Mouse (Mus musculus): ENCODE data around the gene Cdh24. TPM values are rescaled to one million over a fixed set of nuclear protein-coding genes. Genes with fewer than 3 reads are reported as not detected.
"Not testable (repeated sequence)": the region's sequence is repeated elsewhere in the genome, so short reads cannot be mapped to it uniquely, and the experiment has no call there.

The Cdh24 gene
- polyA plus RNA-seq, 1 experiment: 138 TPM

GRCm38 (mm10) chr14:54616226-54616825 lies 24.8 kb downstream of the Cdh24 start:
- peaks cover 9% of the 10 kb centered on the region for H3K4me1 ChIP-seq (replicated peaks; ENCODE audit: control insufficient read depth, insufficient read depth, low read length)
- WGBS: 98% methylated on average over 16 of the region's 16 CpGs
- no peak overlapping the region for H3K4me3 ChIP-seq (ENCODE audit: control insufficient read depth, insufficient read depth, low read length)
- no peak overlapping the region for H3K27ac ChIP-seq (ENCODE audit: control insufficient read depth, insufficient read depth, low read length)
- no peak for TF ChIP-seq CTCF (IDR thresholded peaks at IDR 0.05; ENCODE audit: borderline replicate concordance, control insufficient read depth, extremely low read depth, insufficient read depth, low read length, poor library complexity)
- H3K27me3 ChIP-seq (ENCODE audit: control insufficient read depth, insufficient read depth, low read length): no peaks in the 10 kb centered on the region
- peaks cover 12% of the 10 kb centered on the region for H3K36me3 ChIP-seq (ENCODE audit: control insufficient read depth, insufficient read depth, low read length)
- no peak for DNase-seq

GRCm38 (mm10) chr14:54614130-54614529 lies 27.0 kb downstream of the Cdh24 start:
- H3K36me3 ChIP-seq (ENCODE audit: control insufficient read depth, insufficient read depth, low read length): peaks cover 12% of the 10 kb centered on the region
- H3K27ac ChIP-seq (ENCODE audit: control insufficient read depth, insufficient read depth, low read length); H3K4me1 ChIP-seq (replicated peaks; ENCODE audit: control insufficient read depth, insufficient read depth, low read length); H3K4me3 ChIP-seq (ENCODE audit: control insufficient read depth, insufficient read depth, low read length); H3K27me3 ChIP-seq (ENCODE audit: control insufficient read depth, insufficient read depth, low read length); DNase-seq: not testable (repeated sequence)
- 97% methylated on average over 16 of the region's 16 CpGs for WGBS

GRCm38 (mm10) chr14:54610648-54611047 lies 30.5 kb downstream of the Cdh24 start:
- no peak overlapping the region for H3K27ac ChIP-seq (ENCODE audit: control insufficient read depth, insufficient read depth, low read length)
- DNase-seq: no peak
- no peak for TF ChIP-seq CTCF (IDR thresholded peaks at IDR 0.05; ENCODE audit: borderline replicate concordance, control insufficient read depth, extremely low read depth, insufficient read depth, low read length, poor library complexity)
- TF ChIP-seq POLR2A (IDR thresholded peaks at IDR 0.05; ENCODE audit: control insufficient read depth, extremely low read depth, insufficient read depth, low read length, poor library complexity): no peak
- 96% methylated on average over 6 of the region's 6 CpGs for WGBS
- H3K4me3 ChIP-seq (ENCODE audit: control insufficient read depth, insufficient read depth, low read length): no peak overlapping the region
- H3K36me3 ChIP-seq (ENCODE audit: control insufficient read depth, insufficient read depth, low read length): peaks cover 12% of the 10 kb centered on the region
- H3K27me3 ChIP-seq (ENCODE audit: control insufficient read depth, insufficient read depth, low read length): no peaks in the 10 kb centered on the region
- H3K4me1 ChIP-seq (replicated peaks; ENCODE audit: control insufficient read depth, insufficient read depth, low read length): peaks cover 3% of the 10 kb centered on the region

GRCm38 (mm10) chr14:54609962-54610361 lies 31.2 kb downstream of the Cdh24 start:
- TF ChIP-seq POLR2A (IDR thresholded peaks at IDR 0.05; ENCODE audit: control insufficient read depth, extremely low read depth, insufficient read depth, low read length, poor library complexity): no peak
- no peak overlapping the region for H3K4me3 ChIP-seq (ENCODE audit: control insufficient read depth, insufficient read depth, low read length)
- no peak overlapping the region for H3K27ac ChIP-seq (ENCODE audit: control insufficient read depth, insufficient read depth, low read length)
- no peaks in the 10 kb centered on the region for H3K27me3 ChIP-seq (ENCODE audit: control insufficient read depth, insufficient read depth, low read length)
- peaks cover 3% of the 10 kb centered on the region for H3K4me1 ChIP-seq (replicated peaks; ENCODE audit: control insufficient read depth, insufficient read depth, low read length)
- WGBS: 91% methylated on average over 4 of the region's 4 CpGs
- peaks cover 9% of the 10 kb centered on the region for H3K36me3 ChIP-seq (ENCODE audit: control insufficient read depth, insufficient read depth, low read length)
- peak; percentile 37 for DNase-seq

DNA sequence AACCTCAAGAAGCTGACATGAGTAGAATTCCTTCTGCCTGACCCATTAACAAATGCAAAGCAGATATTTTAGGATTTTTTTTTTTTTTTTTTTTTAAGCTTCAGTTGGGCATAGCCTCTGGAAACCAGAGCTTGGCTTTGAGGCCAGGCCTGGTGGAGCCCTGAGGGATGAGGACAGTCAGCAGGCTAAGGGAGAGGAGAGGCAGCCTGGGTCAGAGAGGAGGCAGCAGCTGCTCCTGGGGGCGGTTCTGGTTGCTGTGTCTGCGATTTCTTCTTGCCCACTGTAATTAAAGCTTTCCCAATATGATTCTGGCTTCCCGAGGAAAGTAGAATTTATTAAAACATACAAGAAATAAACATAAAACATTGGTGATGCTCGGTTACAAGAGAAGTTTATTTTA lies 31.9 kb downstream of the Cdh24 start:
- Histone ChIP-seq H3K36me3 (ENCODE audit: control insufficient read depth, insufficient read depth, low read length) (peaks cover 9% of the 10 kb centered on the region), H3K27ac (ENCODE audit: control insufficient read depth, insufficient read depth, low read length) (no peak overlapping the region), H3K4me3 (ENCODE audit: control insufficient read depth, insufficient read depth, low read length) (no peak overlapping the region), H3K27me3 (ENCODE audit: control insufficient read depth, insufficient read depth, low read length) (no peaks in the 10 kb centered on the region), H3K4me1 (replicated peaks; ENCODE audit: control insufficient read depth, insufficient read depth, low read length) (peaks cover 3% of the 10 kb centered on the region)
- TF ChIP-seq CTCF (IDR thresholded peaks at IDR 0.05; ENCODE audit: borderline replicate concordance, control insufficient read depth, extremely low read depth, insufficient read depth, low read length, poor library complexity) (no peak), POLR2A (IDR thresholded peaks at IDR 0.05; ENCODE audit: control insufficient read depth, extremely low read depth, insufficient read depth, low read length, poor library complexity) (no peak)
- no peak for DNase-seq
- 93% methylated on average over 4 of the region's 4 CpGs for WGBS

- WGBS: 85% methylated on average over 8 of the region's 8 CpGs
- Histone ChIP-seq H3K4me1 (replicated peaks; ENCODE audit: control insufficient read depth, insufficient read depth, low read length) (peaks cover 4% of the 10 kb centered on the region), H3K36me3 (ENCODE audit: control insufficient read depth, insufficient read depth, low read length) (peaks cover 5% of the 10 kb centered on the region; the same call in 1 of the 2 replicates), H3K4me3 (ENCODE audit: control insufficient read depth, insufficient read depth, low read length) (no peak overlapping the region), H3K27ac (ENCODE audit: control insufficient read depth, insufficient read depth, low read length) (no peak overlapping the region), H3K27me3 (ENCODE audit: control insufficient read depth, insufficient read depth, low read length) (no peaks in the 10 kb centered on the region)
- no peak for TF ChIP-seq CTCF (IDR thresholded peaks at IDR 0.05; ENCODE audit: borderline replicate concordance, control insufficient read depth, extremely low read depth, insufficient read depth, low read length, poor library complexity)
- no peak for TF ChIP-seq POLR2A (IDR thresholded peaks at IDR 0.05; ENCODE audit: control insufficient read depth, extremely low read depth, insufficient read depth, low read length, poor library complexity)
- no peak for DNase-seq
Observed at GRCm38 (mm10) chr14:54607226-54607625, 33.9 kb downstream of the Cdh24 start.

DNA sequence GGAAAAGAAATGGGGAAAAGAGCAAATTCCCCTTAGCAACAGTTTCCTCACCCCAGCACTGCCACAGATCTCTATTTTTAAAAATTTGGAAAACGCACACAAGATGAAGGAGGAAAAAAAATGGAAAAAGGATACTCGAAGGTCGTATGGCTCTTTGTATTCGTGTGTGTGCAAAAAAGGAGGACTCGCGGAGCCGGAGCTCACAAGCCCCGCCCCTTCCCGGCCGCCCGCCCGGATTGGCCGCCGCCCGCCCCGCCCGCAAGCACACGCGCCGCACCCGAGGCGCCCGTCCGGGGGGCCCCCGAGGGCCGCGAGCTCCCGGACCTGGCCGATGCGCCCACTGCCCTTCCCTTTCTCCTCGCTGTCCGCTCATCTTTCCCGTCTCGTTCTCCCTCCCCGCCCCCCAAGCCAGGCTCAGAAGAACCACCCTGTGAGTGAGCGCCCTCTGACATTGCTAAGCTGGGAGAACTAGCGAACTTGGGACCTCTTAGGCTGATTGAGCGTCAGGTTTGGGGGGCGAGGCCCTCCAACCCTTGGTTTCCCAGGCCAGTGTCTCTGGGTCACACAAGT lies 35.3 kb downstream of the Cdh24 start, which contains the start of gene 4931414P19Rik:
4931414P19Rik (minus strand) TSS at position 242 of the 570 bp plus-strand sequence.
- no peaks in the 10 kb centered on the region for H3K27me3 ChIP-seq (ENCODE audit: control insufficient read depth, insufficient read depth, low read length)
- DNase-seq: peak; percentile 82
- 2% methylated on average over 39 of the region's 39 CpGs for WGBS
- TF ChIP-seq POLR2A (IDR thresholded peaks at IDR 0.05; ENCODE audit: control insufficient read depth, extremely low read depth, insufficient read depth, low read length, poor library complexity) (peak; percentile 45; the same call in 1 of the 2 replicates), CTCF (IDR thresholded peaks at IDR 0.05; ENCODE audit: borderline replicate concordance, control insufficient read depth, extremely low read depth, insufficient read depth, low read length, poor library complexity) (no peak)
- H3K27ac ChIP-seq (ENCODE audit: control insufficient read depth, insufficient read depth, low read length): peak within 1 kb of the TSS; percentile 8; the same call in 1 of the 2 replicates
- H3K4me1 ChIP-seq (replicated peaks; ENCODE audit: control insufficient read depth, insufficient read depth, low read length): peaks cover 4% of the 10 kb centered on the region
- no peaks in the 10 kb centered on the region for H3K36me3 ChIP-seq (ENCODE audit: control insufficient read depth, insufficient read depth, low read length)
- H3K4me3 ChIP-seq (ENCODE audit: control insufficient read depth, insufficient read depth, low read length): peak within 1 kb of the TSS; percentile 69
